Mouse (Mus musculus) testis, postnatal 10 days (tissue): Measurements from ENCODE around the gene Sestd1.

Experiments
- DNase-seq: peaks from one replicate; pipeline ENCODE4 v3.0.0; 2021; ENCODE audit warnings: low spot score

Gene Sestd1

GRCm38 (mm10) chr2:77280512-77281409, at the start of gene Sestd1:
Gene Sestd1, minus strand, starts transcription at chr2:77280592.
- peak; percentile 87 for DNase-seq

GRCm38 (mm10) chr2:77327246-77327645, 46.9 kb upstream of the Sestd1 start:
- no peak for DNase-seq

- DNase-seq = no peak
Measured at GRCm38 (mm10) chr2:77323739-77324138, 43.3 kb upstream of the Sestd1 start.

- DNase-seq = no peak
Measured at GRCm38 (mm10) chr2:77323156-77323555, 42.8 kb upstream of the Sestd1 start.

- DNase-seq = no peak
Measured at GRCm38 (mm10) chr2:77319196-77319595, 38.8 kb upstream of the Sestd1 start.

GRCm38 (mm10) chr2:77316961-77317360, 36.6 kb upstream of the Sestd1 start:
- DNase-seq = no peak

- DNase-seq = no peak
Measured at GRCm38 (mm10) chr2:77313846-77314245, 33.5 kb upstream of the Sestd1 start.

- no peak for DNase-seq
Measured at GRCm38 (mm10) chr2:77312616-77313015, 32.2 kb upstream of the Sestd1 start.

- DNase-seq = peak; percentile 71
Measured at GRCm38 (mm10) chr2:77309313-77309712, 28.9 kb upstream of the Sestd1 start.

- no peak for DNase-seq
Measured at GRCm38 (mm10) chr2:77304494-77304893, 24.1 kb upstream of the Sestd1 start.

- no peak for DNase-seq
Measured at GRCm38 (mm10) chr2:77303716-77304115, 23.3 kb upstream of the Sestd1 start.

- no peak for DNase-seq
Measured at GRCm38 (mm10) chr2:77302655-77303348, 22.4 kb upstream of the Sestd1 start.

GRCm38 (mm10) chr2:77301687-77302389, 21.4 kb upstream of the Sestd1 start:
- no peak for DNase-seq

GRCm38 (mm10) chr2:77289701-77290100, 9.3 kb upstream of the Sestd1 start:
- DNase-seq = no peak

- DNase-seq = no peak
Measured at GRCm38 (mm10) chr2:77286755-77287154, 6.4 kb upstream of the Sestd1 start.

- DNase-seq = no peak
Measured at GRCm38 (mm10) chr2:77284281-77284899, 4.0 kb upstream of the Sestd1 start.

- DNase-seq = peak; percentile 67
Measured at GRCm38 (mm10) chr2:77279861-77280511, 406 bp downstream of the Sestd1 start.

GRCm38 (mm10) chr2:77277272-77277671, 3.1 kb downstream of the Sestd1 start:
- no peak for DNase-seq

- DNase-seq = no peak
Measured at GRCm38 (mm10) chr2:77275851-77276250, 4.5 kb downstream of the Sestd1 start.

GRCm38 (mm10) chr2:77274976-77275641, 5.3 kb downstream of the Sestd1 start:
- DNase-seq = peak; percentile 69

GRCm38 (mm10) chr2:77272953-77273352, 7.4 kb downstream of the Sestd1 start:
- DNase-seq = no peak
